Mouse (Mus musculus) E14TG2a.4 (cell line): ENCODE results near the gene Ampd2.
A peak's percentile ranks its signal among the peaks of the same experiment; 100 is the strongest.

Source experiments
- H3K27me3 ChIP-seq: 2 replicates; pipeline ENCODE4 v1.6.1; 2014; ENCODE audit warnings: low read length, control low read depth; ENCODE audit not compliant: insufficient read depth
- H3K36me3 ChIP-seq: 2 replicates; pipeline ENCODE4 v1.6.1; 2014; ENCODE audit warnings: low read length, control low read depth; ENCODE audit not compliant: insufficient read depth
- H3K4me1 ChIP-seq: replicated peaks from 2 replicates; pipeline ENCODE4 v1.6.1; 2014; ENCODE audit warnings: low read depth, low read length, control low read depth
- H3K4me3 ChIP-seq: replicated peaks from 2 replicates; pipeline ENCODE4 v1.5.1; 2014; ENCODE audit warnings: mild to moderate bottlenecking, low read length
- H3K9me3 ChIP-seq: 2 replicates; pipeline ENCODE4 v1.6.1; 2014; ENCODE audit warnings: low read length, control low read depth
- CTCF ChIP-seq: conservative IDR thresholded peaks from 2 replicates; pipeline ENCODE4 v1.5.1; 2014; ENCODE audit warnings: low read length
- NANOG ChIP-seq: IDR thresholded peaks from 2 replicates; pipeline ENCODE4 v1.6.1; 2014; ENCODE audit warnings: borderline replicate concordance, low read length, mixed read lengths
- POU5F1 ChIP-seq: IDR thresholded peaks from 2 replicates; pipeline ENCODE4 v1.6.1; 2014; ENCODE audit warnings: low read length, borderline replicate concordance

Ampd2 gene

DNA sequence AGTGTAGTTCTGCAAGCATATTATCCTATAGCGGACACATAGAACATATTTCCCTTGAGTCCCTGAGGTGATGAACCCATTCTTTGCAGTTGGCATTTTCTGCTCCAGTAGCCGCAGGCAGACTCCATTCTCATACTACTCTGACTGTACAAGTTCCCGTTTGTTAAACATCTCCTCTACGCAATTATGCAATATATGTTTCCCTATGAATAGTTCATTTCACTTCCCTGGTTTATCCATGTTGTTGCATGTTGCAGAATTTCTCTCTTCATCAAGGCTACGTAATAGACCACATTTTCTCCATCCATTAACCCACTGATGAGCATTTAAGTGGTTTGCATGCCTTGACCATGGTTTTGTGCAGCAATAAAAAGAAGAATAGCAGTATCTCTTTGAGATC lies 36.0 kb downstream of the Ampd2 start:
- Histone ChIP-seq H3K9me3 (peaks cover 15% of the 10 kb centered on the region), H3K4me1 (no peaks in the 10 kb centered on the region; the same call in 1 of the 2 replicates), H3K27me3 (no peaks in the 10 kb centered on the region), H3K4me3 (no peak overlapping the region), H3K36me3 (no peaks in the 10 kb centered on the region)
- TF ChIP-seq POU5F1 = no peak
- no peak for TF ChIP-seq CTCF
- TF ChIP-seq NANOG = no peak

DNA sequence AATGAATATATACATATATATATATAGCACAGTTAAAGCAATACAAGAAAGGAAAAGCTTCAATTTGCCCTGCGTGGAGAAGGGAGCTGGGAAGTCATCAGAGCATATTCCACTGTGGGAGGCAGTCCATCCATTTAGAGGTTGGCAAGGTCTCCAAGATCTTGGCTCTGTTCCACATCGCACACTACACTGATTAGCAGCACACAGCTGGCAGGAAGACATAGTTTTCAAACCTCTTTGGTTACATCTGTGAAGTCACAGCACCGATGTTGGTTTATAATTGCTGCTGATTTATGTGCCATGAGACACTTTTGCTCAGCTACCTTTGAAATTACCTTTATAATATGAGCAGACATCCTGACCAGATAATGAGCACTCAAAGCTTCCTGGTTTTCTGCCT lies 38.1 kb downstream of the Ampd2 start:
- no peak overlapping the region for H3K4me3 ChIP-seq
- peaks cover 19% of the 10 kb centered on the region for H3K4me1 ChIP-seq
- TF ChIP-seq CTCF (no peak), POU5F1 (no peak), NANOG (no peak)
- no peaks in the 10 kb centered on the region for H3K36me3 ChIP-seq
- no peaks in the 10 kb centered on the region for H3K27me3 ChIP-seq
- no peaks in the 10 kb centered on the region for H3K9me3 ChIP-seq

- no peaks in the 10 kb centered on the region for H3K36me3 ChIP-seq
- peaks cover 19% of the 10 kb centered on the region for H3K4me1 ChIP-seq
- no peaks in the 10 kb centered on the region for H3K9me3 ChIP-seq
- H3K27me3 ChIP-seq = no peaks in the 10 kb centered on the region
- TF ChIP-seq CTCF (no peak), NANOG (no peak), POU5F1 (no peak)
- H3K4me3 ChIP-seq = no peak overlapping the region
These were observed 39.4 kb downstream of the Ampd2 start for GRCm38 (mm10) chr3:108046944-108047655.

DNA sequence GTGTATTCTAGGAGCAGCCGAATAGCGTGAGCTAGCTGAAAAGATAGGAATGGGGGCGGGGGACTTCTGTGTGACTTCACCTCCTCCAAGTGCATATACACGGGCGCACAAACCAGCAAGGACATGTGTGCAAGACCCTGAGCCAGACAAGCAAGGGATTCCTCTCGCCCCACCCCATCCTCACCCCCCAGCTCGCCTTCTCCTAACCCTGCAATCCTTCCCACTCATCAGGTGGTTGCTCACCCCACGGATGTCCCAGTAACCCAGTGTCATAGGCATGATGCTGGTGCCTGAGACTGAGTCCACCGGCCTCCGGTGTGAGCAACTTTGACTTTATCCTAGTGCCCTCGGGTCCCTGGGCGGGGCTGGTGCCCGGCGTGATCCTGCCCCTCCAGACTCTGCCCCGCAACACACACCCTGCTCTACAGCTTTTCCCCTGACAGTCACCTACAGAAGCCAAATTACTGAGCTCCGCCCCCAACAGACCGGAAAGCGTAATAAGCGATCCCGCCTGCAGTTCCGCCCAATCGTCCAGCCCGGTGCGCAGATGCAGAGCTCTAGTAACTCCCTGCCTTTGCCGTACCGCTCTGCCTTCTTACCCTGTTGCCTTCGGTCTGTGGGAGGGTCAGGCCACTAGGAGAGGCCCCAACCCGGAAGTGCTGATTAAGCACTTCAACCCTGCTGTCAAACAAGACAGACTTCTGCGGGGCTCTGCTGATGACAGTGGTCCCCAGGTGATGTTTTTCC lies 41.9 kb downstream of the Ampd2 start, which contains the start of gene Gstm4:
Gstm4 (minus strand) TSS at position 501 of the 747 bp plus-strand sequence.
- H3K4me3 ChIP-seq = peak within 1 kb of the TSS; percentile 81

DNA sequence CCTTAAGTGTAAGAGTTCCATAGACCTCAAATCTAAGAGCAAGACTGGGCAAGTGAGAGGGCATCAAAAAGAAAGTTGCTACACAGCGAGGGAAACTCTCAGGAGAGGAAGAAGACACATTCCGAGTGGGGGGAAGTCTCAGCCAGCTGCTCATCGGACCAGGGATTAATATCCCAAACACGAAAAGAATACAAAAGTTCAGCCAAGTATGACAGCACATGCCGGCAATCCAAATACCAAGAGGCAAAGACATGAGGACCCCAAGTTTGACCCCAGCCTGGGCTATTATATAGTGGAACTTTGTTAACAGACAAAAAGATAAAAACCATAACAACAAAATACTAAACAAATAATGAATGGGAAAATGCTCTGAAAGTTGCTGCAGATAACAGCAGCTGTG lies 53.3 kb downstream of the Ampd2 start:
- Histone ChIP-seq H3K36me3 (no peaks in the 10 kb centered on the region), H3K4me1 (no peaks in the 10 kb centered on the region), H3K9me3 (no peaks in the 10 kb centered on the region), H3K4me3 (no peak overlapping the region), H3K27me3 (peaks cover 7% of the 10 kb centered on the region)
- no peak for TF ChIP-seq CTCF
- TF ChIP-seq NANOG = no peak
- TF ChIP-seq POU5F1 = no peak

More for the DNA sequence above, 41.9 kb downstream of the Ampd2 start, which contains the start of gene Gstm4:
- TF ChIP-seq CTCF = no peak
- no peak for TF ChIP-seq POU5F1
- no peak for TF ChIP-seq NANOG
- Histone ChIP-seq H3K9me3 (no peaks in the 10 kb centered on the region), H3K4me1 (peaks cover 19% of the 10 kb centered on the region), H3K36me3 (no peaks in the 10 kb centered on the region), H3K27me3 (no peaks in the 10 kb centered on the region)

DNA sequence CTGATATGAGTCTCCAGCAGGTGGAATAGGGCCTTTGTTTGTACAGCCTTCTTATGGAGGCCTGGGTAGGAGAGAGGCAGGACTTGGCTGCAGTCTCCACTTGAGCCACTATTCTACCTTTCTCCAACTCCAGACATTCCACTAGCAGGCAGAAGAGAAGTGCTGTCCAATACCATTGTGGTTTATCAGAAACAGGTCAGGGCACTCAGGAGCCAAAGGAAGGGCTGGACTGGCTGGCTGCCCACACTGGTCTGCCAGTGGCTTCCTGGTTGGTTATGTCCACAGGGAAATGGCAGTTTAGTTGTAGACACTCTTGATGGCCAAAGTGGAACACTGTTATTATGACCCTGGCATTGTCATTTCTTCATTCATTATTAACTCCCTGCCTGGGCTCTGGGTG lies 54.3 kb downstream of the Ampd2 start:
- Histone ChIP-seq H3K4me1 (no peaks in the 10 kb centered on the region), H3K36me3 (no peaks in the 10 kb centered on the region), H3K4me3 (no peak overlapping the region), H3K27me3 (peaks cover 7% of the 10 kb centered on the region), H3K9me3 (no peaks in the 10 kb centered on the region)
- TF ChIP-seq CTCF = no peak

- Histone ChIP-seq H3K4me3 (no peak overlapping the region), H3K9me3 (no peaks in the 10 kb centered on the region), H3K36me3 (no peaks in the 10 kb centered on the region), H3K4me1 (no peaks in the 10 kb centered on the region), H3K27me3 (peaks cover 7% of the 10 kb centered on the region; the same call in 1 of the 2 replicates)
- TF ChIP-seq POU5F1 = no peak
- no peak for TF ChIP-seq CTCF
- no peak for TF ChIP-seq NANOG
These were observed 57.6 kb downstream of the Ampd2 start for GRCm38 (mm10) chr3:108028641-108029365.

DNA sequence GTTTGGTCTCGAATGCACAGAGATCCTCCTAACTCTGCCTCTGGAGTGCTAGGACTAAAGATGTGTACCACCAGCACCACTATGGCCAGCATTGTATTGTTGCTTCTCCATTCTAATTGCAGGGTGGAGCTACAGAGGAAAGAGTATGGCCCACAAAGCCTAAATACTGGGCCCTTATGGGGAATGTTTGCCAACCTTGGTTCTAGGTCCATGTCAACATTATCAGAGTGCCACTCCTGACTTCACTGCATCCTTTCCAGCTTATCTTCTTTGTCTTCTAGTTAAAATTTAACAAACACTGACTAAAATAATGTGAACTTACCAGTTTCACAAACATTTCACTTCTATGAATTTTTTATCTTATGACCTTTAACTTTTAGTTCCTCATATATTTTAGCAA lies 59.9 kb downstream of the Ampd2 start:
- no peaks in the 10 kb centered on the region for H3K9me3 ChIP-seq
- peaks cover 17% of the 10 kb centered on the region for H3K27me3 ChIP-seq
- TF ChIP-seq CTCF = no peak
- TF ChIP-seq POU5F1 = no peak
- no peak for TF ChIP-seq NANOG
- H3K36me3 ChIP-seq = no peaks in the 10 kb centered on the region
- peaks cover 8% of the 10 kb centered on the region for H3K4me1 ChIP-seq
- no peak overlapping the region for H3K4me3 ChIP-seq
